Mouse (Mus musculus): ENCODE results near the gene Hist1h3e.

DNA sequence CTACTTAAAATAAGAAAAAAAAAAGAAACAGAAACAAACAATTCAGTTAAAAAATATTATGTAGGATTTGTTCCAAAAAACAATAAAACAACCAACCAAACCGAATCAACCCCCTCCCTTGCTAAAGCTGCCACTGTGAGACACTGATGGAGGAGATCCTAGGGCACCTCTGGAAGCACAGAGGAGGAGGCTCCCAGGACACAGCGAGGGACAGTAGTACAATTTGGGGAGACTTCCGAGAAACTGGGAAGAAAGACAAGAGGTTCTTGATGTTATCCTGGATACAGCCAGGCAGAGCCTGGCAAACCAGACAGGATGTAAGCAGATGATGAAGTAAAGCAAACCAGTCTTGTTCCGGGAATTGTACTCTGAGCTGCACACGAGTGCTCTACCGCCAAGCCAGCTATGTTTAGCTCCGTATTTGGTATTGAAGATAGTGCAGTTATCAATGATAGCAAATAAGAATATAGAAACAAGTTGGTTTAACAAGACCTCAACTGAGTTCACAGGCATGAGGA is 41.1 kb upstream of the Hist1h3e start:
- no peak for TF ChIP-seq EP300 (IDR thresholded peaks at IDR 0.05; ENCODE audit: low read depth)
- TF ChIP-seq CTCF (IDR thresholded peaks at IDR 0.05; ENCODE audit: low read depth), result no peak
